Mouse (Mus musculus) stomach, embryonic 16.5 days (tissue): ENCODE data around the gene Tmem130. TPM values are rescaled to one million over a fixed set of nuclear protein-coding genes. Genes with fewer than 3 reads are reported as not detected.
A peak's percentile ranks its signal among the peaks of the same experiment; 100 is the strongest.
"Not testable (repeated sequence)": the region's sequence is repeated elsewhere in the genome, so short reads cannot be mapped to it uniquely, and the experiment has no call there.

Experiments used
- ATAC-seq: fragments of 200-750 bp; cut with Nextera tagmentation; 2 replicates; pipeline ENCODE4 v1.8.0; 2017; ENCODE audit warnings: moderate number of reproducible peaks, moderate TSS enrichment; ENCODE audit not compliant: insufficient read depth, low FRiP score
- H3K27ac ChIP-seq: fragments of 300-500 bp; sonication (generic); 2 replicates; pipeline ENCODE4 v1.5.1; 2014; ENCODE audit warnings: low read length
- H3K27me3 ChIP-seq: fragments of 300-500 bp; sonication (generic); 2 replicates; pipeline ENCODE4 v1.6.1; 2014; ENCODE audit warnings: low read length, control low read depth, mixed read lengths; ENCODE audit not compliant: control insufficient read depth, insufficient read depth
- H3K36me3 ChIP-seq: fragments of 300-500 bp; sonication (generic); 2 replicates; pipeline ENCODE4 v1.6.1; 2014; ENCODE audit warnings: low read length; ENCODE audit not compliant: control insufficient read depth, insufficient read depth
- H3K4me1 ChIP-seq: fragments of 300-500 bp; sonication (generic); 2 replicates; pipeline ENCODE4 v1.6.1; 2014; ENCODE audit warnings: low read length, control low read depth, mixed read lengths; ENCODE audit not compliant: control insufficient read depth, insufficient read depth
- H3K4me2 ChIP-seq: fragments of 300-500 bp; sonication (generic); 2 replicates; pipeline ENCODE4 v1.6.1; 2014; ENCODE audit warnings: low read depth, low read length, mixed read lengths
- H3K4me3 ChIP-seq: fragments of 300-500 bp; sonication (generic); replicated peaks from 2 replicates; pipeline ENCODE4 v1.5.1; 2014; ENCODE audit warnings: mild to moderate bottlenecking, low read length
- H3K9ac ChIP-seq: fragments of 300-500 bp; sonication (generic); 2 replicates; pipeline ENCODE4 v1.6.1; 2014; ENCODE audit warnings: low read length
- H3K9me3 ChIP-seq: fragments of 300-500 bp; sonication (generic); replicated peaks from 2 replicates; pipeline ENCODE4 v1.6.1; 2016; ENCODE audit warnings: low read length, control low read depth; ENCODE audit not compliant: control insufficient read depth
- WGBS: fragments of 180-500 bp; shearing (Covaris S2); extraction: QIAGEN DNeasy Blood & Tissue Kit; methylation state at CpG from one replicate; pipeline ENCODE4 v1.1.7; 2014; 5-methylcytosine and 5-hydroxymethylcytosine counted together
- polyA plus RNA-seq: library from polyadenylated mRNA; unstranded; fragments of >200 nt; fragmentation: Nextera tagmentation; extraction: Ambion mirVana; gene quantifications from 2 replicates; pipeline ENCODE4 v1.2.1, GENCODE M21; 2015

The Tmem130 gene
- polyA plus RNA-seq, 1 experiment from 2014 or later: 3.2 TPM

DNA sequence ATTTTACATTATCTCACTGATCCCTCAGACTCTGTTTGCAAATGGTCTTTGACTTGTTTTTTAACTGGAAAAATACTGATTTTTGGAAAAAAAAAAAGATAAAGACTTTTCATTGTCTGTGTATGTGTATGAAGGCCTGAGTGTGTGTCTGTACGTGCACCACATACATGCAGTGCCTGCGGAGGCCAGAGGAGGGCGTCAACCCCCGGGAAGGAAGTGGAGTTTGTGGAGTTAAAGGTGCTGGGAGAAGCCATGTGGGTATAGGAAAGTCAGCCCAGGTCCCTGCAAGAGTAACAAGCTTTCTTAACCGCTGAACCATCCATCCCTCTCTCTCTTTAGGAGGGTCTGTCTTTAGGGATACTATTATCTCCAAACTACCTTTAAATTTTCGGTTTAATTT is 11.6 kb upstream of the Tmem130 start:
- Histone ChIP-seq H3K36me3 (peaks cover 14% of the 10 kb centered on the region; the same call in 1 of the 2 replicates), H3K4me1 (peaks cover 10% of the 10 kb centered on the region), H3K9me3 (no peaks in the 10 kb centered on the region), H3K4me2 (no peak overlapping the region), H3K4me3 (no peak overlapping the region), H3K27me3 (no peaks in the 10 kb centered on the region), H3K9ac (no peak overlapping the region), H3K27ac (no peak overlapping the region)
- 88% methylated on average over 6 of the region's 6 CpGs for WGBS
- ATAC-seq: no peak

DNA sequence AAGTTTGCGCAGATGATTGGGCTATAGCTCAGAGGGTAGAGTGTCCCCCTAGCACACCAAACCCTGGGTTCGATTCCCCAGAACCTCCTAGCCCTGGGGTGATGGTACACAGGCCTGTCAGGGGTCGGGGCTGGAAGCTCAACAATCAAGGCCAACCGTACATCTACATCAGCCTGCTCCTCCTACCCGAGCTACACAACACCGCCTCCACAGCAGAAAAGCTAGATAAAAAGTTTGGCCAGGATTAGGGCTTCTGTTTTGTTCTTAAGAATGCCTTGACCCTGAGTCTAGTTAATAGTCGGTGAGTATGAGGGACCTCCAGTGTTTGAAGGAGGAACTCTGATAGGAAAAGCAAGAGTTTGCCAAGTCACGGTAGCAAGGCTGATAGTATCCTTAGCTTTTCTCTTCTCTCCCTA is 7.5 kb upstream of the Tmem130 start:
- H3K9ac ChIP-seq: peak overlapping the region; percentile 97
- ATAC-seq: peak; percentile 9; the same call in 1 of the 2 replicates
- no peaks in the 10 kb centered on the region for H3K9me3 ChIP-seq
- WGBS: 11% methylated on average over 8 of the region's 8 CpGs
- H3K4me3 ChIP-seq: peak overlapping the region; percentile 97
- 0 out of 2 replicates have a peak, but pooled peaks cover 5% of the 10 kb centered on the region for H3K36me3 ChIP-seq
- peak overlapping the region; percentile 90 for H3K4me2 ChIP-seq
- peaks cover 10% of the 10 kb centered on the region for H3K4me1 ChIP-seq
- peak overlapping the region; percentile 97; the same call in 1 of the 2 replicates for H3K27ac ChIP-seq
- no peaks in the 10 kb centered on the region for H3K27me3 ChIP-seq

DNA sequence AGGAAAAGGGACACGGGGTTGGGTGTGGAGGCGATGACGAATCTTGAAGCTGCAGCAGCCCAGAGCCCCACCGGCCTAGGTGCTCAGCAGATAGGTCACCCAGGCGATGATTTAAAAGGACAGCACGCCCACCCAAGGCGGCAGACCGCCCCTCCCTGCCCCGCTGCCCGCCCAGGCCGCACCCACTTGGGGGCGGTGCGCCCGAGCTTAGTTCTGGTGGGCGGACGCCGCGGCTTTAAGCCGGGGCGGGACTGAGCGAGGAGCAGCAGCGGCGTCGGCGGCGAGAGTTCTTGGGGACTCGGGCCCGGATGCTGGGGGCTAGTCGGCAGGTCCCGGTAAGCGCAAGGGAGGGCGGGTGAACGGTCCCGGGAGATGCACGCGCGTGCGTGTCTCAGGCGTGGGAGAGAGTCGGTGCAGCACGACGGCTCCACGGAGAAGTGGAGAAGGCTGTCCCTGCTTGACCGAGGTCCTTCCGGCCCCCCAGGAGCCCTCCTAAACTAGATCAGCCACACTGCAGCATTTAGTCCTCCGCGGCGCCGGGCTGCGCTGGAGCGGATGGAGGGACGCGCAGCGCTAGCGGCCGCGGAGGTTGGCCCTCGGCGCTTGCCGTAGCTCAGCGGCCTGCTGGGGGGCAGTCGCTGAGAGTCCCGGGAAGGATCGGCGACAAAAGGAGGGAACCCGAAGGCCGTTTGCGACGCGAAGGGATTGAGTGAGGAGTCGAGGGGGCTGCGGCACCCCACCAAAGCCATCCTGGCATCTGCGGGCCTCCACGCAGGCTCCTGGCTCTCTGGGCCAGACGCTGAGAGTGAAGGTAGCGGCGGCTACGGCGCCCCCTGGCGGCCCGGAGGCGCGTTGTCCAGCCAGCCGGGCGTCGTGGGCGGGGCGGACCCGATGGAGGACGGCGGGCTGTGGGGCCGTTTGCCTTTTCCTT is 6.6 kb upstream of the Tmem130 start:
- Histone ChIP-seq H3K27ac (peak overlapping the region; percentile 97), H3K9me3 (no peaks in the 10 kb centered on the region), H3K27me3 (no peaks in the 10 kb centered on the region), H3K4me1 (peaks cover 10% of the 10 kb centered on the region), H3K36me3 (0 out of 2 replicates have a peak, but pooled peaks cover 5% of the 10 kb centered on the region), H3K4me2 (peak overlapping the region; percentile 90), H3K9ac (peak overlapping the region; percentile 97), H3K4me3 (peak overlapping the region; percentile 97)
- WGBS: under 1% methylated on average over 91 of the region's 92 CpGs
- ATAC-seq: peak; percentile 93

DNA sequence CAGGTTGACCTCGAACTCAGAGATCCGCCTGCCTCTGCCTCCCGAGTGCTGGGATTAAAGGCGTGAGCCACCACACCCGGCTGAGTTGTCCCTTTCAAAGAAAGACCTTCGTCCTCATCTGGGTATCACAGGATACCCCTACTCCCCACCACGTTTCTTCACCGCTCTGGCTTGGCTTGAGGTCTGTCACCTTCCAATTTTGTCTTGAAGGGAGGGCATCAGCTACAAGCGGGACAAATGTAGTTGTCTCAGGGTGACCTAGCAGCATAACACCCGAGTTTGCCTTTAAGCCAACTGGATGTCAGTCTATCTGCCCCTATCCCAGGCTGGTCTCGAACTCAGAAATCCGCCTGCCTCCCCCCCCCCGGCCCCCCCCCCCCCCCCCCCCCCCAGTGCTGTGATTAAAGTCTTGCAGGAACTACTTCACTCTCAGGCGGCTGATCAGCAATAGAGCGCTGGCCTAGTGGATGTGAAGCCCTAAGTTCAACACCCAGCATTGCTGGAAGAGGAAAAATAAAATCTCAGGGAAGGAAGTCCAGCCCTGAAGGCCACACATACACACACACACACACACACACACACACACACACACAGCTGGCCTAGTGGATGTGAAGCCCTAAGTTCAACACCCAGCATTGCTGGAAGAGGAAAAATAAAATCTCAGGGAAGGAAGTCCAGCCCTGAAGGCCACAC is 5.6 kb upstream of the Tmem130 start, which contains the start of gene Trrap:
Trrap (plus strand) TSS at position 627 of the 693 bp plus-strand sequence.
- peak within 1 kb of the TSS; percentile 97 for H3K27ac ChIP-seq
- peak within 1 kb of the TSS; percentile 58 for H3K4me2 ChIP-seq
- H3K4me3 ChIP-seq: peak within 1 kb of the TSS; percentile 97
- WGBS: 79% methylated on average over 14 of the region's 15 CpGs
- H3K4me1 ChIP-seq: peaks cover 10% of the 10 kb centered on the region
- H3K9ac ChIP-seq: peak within 1 kb of the TSS; percentile 97
- peak; percentile 2; the same call in 1 of the 2 replicates for ATAC-seq
- H3K9me3 ChIP-seq, H3K27me3 ChIP-seq, H3K36me3 ChIP-seq: not testable (repeated sequence)

DNA sequence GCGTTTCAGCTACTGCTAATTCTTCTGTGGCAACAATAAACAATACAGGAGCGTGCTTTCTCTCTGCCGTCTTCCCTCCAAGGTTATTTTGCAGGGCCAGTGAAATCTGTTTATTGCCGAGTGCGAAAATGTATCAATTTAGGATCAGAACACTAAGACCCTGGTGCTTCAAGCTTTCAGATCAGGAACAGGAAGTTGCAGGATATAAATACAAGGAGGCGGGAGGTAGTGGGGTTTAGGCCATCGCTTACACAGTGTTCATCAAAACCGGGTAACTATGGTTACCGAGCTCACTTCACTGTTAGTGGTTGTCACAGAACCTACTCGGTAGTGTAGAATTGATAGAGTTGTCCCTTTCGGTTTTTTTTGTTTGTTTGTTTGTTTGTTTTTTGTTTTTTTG is 5.0 kb upstream of the Tmem130 start:
- H3K9me3 ChIP-seq: no peaks in the 10 kb centered on the region
- no peak overlapping the region for H3K4me2 ChIP-seq
- H3K4me1 ChIP-seq: peaks cover 10% of the 10 kb centered on the region
- no peak overlapping the region for H3K27ac ChIP-seq
- ATAC-seq: no peak
- H3K4me3 ChIP-seq: no peak overlapping the region
- WGBS: 68% methylated on average over 11 of the region's 11 CpGs
- no peak overlapping the region for H3K9ac ChIP-seq
- 0 out of 2 replicates have a peak, but pooled peaks cover 5% of the 10 kb centered on the region for H3K36me3 ChIP-seq
- H3K27me3 ChIP-seq: peaks cover 9% of the 10 kb centered on the region

DNA sequence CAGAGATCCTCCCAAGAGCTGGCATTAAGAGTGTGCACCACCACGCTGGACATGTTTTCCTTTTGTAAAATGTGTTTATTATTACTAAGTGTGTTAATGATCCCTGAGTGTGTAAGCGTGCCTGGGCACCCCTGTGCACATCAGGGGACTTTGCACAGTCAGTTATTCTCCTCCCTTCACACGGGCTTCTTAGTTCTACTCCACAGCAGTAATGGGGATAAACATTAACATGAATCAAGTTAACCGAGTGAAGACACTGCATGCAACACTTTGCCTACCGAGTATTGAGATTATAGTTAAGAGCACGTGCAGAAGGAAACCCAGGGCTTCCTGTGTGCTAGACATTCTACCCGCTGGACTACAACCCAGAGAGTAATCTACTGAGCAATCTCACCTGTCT is 4.4 kb upstream of the Tmem130 start:
- no peak for ATAC-seq

DNA sequence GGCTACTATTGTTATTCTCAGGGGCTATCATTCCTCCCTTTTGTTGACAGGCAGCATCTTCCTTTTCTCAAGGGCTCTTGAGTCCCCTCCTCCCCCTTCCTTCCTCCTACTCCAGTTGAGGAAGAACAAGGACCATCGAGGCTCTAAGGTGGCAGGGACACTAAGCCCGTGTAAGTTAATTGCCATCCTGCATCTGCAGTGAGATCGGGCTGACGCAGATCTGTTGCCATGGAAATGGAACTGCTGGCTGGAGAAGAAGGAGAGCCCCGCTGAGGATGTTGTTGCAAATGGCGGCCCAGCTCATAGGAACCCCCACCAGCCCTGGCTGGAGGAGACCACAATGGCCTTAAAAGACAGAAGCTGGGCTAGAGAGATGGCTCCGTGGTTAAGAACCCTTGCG is 3.2 kb downstream of the Tmem130 start:
- no peaks in the 10 kb centered on the region for H3K36me3 ChIP-seq
- H3K27me3 ChIP-seq: peaks cover 19% of the 10 kb centered on the region
- H3K4me1 ChIP-seq: 0 out of 2 replicates have a peak, but pooled peaks cover 4% of the 10 kb centered on the region
- H3K9me3 ChIP-seq: no peaks in the 10 kb centered on the region
- H3K4me3 ChIP-seq: no peak overlapping the region
- H3K9ac ChIP-seq: no peak overlapping the region
- no peak overlapping the region for H3K27ac ChIP-seq
- H3K4me2 ChIP-seq: no peak overlapping the region
- no peak for ATAC-seq
- WGBS: 24% methylated on average over 8 of the region's 8 CpGs

More for the DNA sequence above, 4.4 kb upstream of the Tmem130 start:
- Histone ChIP-seq H3K4me3 (no peak overlapping the region), H3K4me2 (no peak overlapping the region), H3K4me1 (peaks cover 13% of the 10 kb centered on the region), H3K27me3 (peaks cover 15% of the 10 kb centered on the region), H3K9ac (no peak overlapping the region), H3K27ac (no peak overlapping the region), H3K36me3 (0 out of 2 replicates have a peak, but pooled peaks cover under 1% of the 10 kb centered on the region), H3K9me3 (no peaks in the 10 kb centered on the region)
- WGBS: 60% methylated on average over 7 of the region's 7 CpGs

DNA sequence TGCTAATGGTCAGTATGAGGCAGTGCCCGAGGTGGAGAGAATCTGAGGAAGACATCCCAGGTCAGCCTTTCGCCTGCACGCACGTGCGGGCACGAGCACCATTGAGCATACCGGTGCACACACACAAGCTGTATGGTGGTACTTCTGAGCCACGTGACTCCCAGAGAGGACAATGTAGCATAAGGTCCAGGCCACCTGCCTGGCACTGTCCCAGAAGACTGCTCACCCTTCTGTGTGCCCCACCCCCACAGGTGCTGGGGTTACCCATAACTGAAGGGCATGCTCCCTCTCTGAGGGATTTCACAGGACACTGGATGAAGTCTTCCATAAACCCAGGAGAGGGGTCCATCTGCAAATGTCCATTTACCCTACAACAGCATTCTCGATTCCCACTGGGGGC is 4.2 kb downstream of the Tmem130 start:
- Histone ChIP-seq H3K4me1 (0 out of 2 replicates have a peak, but pooled peaks cover 4% of the 10 kb centered on the region), H3K4me2 (no peak overlapping the region), H3K36me3 (no peaks in the 10 kb centered on the region), H3K9ac (no peak overlapping the region), H3K27me3 (peaks cover 18% of the 10 kb centered on the region), H3K4me3 (no peak overlapping the region), H3K27ac (no peak overlapping the region), H3K9me3 (no peaks in the 10 kb centered on the region)
- whole genome bisulfite sequencing: 86% methylated on average over 9 of the region's 9 CpGs
- no peak for ATAC-seq

DNA sequence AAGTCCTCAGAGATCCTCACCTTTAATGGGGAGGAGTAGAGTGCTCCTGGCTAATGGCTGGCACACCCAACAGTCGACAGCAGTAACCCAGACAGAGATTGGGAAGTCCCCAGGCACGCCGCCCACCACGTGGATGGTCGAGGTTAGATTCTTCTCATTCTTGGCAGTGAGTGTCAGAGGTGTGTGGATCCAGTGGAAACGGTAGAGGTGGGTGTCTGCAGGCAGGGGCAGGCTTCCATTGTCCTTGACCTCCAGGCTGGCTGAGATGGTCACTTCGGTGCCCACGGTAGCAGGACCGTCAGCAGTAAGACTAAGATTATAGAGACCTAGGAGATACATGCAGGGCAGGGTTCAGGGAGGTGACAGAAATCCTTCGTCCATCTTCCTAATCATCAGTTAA is 6.4 kb downstream of the Tmem130 start:
- Histone ChIP-seq H3K36me3 (no peaks in the 10 kb centered on the region), H3K9ac (no peak overlapping the region), H3K27me3 (no peaks in the 10 kb centered on the region; the same call in 1 of the 2 replicates), H3K9me3 (no peaks in the 10 kb centered on the region), H3K27ac (no peak overlapping the region), H3K4me3 (no peak overlapping the region), H3K4me2 (no peak overlapping the region), H3K4me1 (no peaks in the 10 kb centered on the region)
- 60% methylated on average over 10 of the region's 10 CpGs for WGBS
- no peak for ATAC-seq
